Mouse (Mus musculus) brown adipose tissue, adult 24 weeks (tissue): ENCODE results near the gene Ccdc113. TPM values are rescaled to one million over a fixed set of nuclear protein-coding genes. Genes with fewer than 3 reads are reported as not detected.

Experiments
- H3K27ac ChIP-seq: fragments of 200-500 bp; replicated peaks from 2 replicates; pipeline ENCODE4 v1.5.1; 2012; ENCODE audit warnings: low read depth, mild to moderate bottlenecking, low read length
- H3K4me1 ChIP-seq: fragments of 200-500 bp; 2 replicates; pipeline ENCODE4 v1.6.1; 2012; ENCODE audit warnings: low read length, mixed read lengths; ENCODE audit not compliant: control insufficient read depth, insufficient read depth, insufficient read length
- H3K4me3 ChIP-seq: fragments of 200-500 bp; 2 replicates; pipeline ENCODE4 v1.5.1; 2012; ENCODE audit warnings: low read depth, mild to moderate bottlenecking, low read length, moderate library complexity; ENCODE audit not compliant: insufficient read depth
- polyA plus RNA-seq: library from polyadenylated mRNA; stranded (reverse); fragments of >200 nt; gene quantifications from 2 replicates; pipeline ENCODE4 v1.2.4, GENCODE M21; 2012; ENCODE audit not compliant: missing spikeins, insufficient read depth, insufficient read length

Gene Ccdc113
- polyA plus RNA-seq, 1 experiment, result not detected

DNA sequence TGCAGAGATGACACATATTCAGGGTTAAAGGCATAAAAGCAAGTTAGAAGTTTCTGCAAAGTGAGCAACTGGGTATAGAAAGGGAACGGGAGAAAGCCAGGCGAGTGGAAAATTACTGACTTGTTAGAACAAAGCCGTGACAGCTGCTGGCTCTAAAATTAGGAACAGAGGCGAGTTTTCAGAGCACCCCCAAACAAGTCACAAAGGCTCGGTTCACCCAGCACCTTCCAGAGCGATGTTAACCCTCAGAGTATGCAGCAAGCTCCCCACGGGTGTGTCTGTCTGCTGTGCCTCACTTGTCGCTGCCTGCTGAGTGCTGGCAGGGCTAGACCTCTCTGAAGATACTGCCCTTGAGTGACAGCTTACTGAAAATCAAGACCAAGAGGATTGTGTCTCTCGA is 73.3 kb downstream of the Ccdc113 start:
- no peak overlapping the region for H3K27ac ChIP-seq

More for the DNA sequence above, 73.3 kb downstream of the Ccdc113 start:
- Histone ChIP-seq H3K4me3 (no peak overlapping the region), H3K4me1 (no peaks in the 10 kb centered on the region)

Other genes starting within 250 kb of the Ccdc113 start
- gene Cngb1, start 227.5 kb upstream of the Ccdc113 start, polyA plus RNA-seq, result 1.7 TPM in 1 of 2 replicates, not detected in the other
- not detected in 2 replicates for gene Tepp, start 223.5 kb upstream of the Ccdc113 start, polyA plus RNA-seq
- 1.3 and 2.1 TPM in 2 replicates for gene Zfp319, start 202.1 kb upstream of the Ccdc113 start, polyA plus RNA-seq
- 8.4 and 8.6 TPM in 2 replicates for gene Usb1, start 201.8 kb upstream of the Ccdc113 start, polyA plus RNA-seq
- gene Mmp15, start 181.8 kb upstream of the Ccdc113 start, polyA plus RNA-seq, result 6.1 and 6.5 TPM in 2 replicates
- 17.2 and 22.0 TPM in 2 replicates for gene Cfap20, start 99.2 kb upstream of the Ccdc113 start, polyA plus RNA-seq
- 23.4 and 32.7 TPM in 2 replicates for gene Csnk2a2, start 44.0 kb upstream of the Ccdc113 start, polyA plus RNA-seq
- gene Prss54, start 42.3 kb downstream of the Ccdc113 start, polyA plus RNA-seq, result not detected in 2 replicates
- gene Gins3, start 99.4 kb downstream of the Ccdc113 start, polyA plus RNA-seq, result 1.3 and 2.0 TPM in 2 replicates
- 0.46 and 1.5 TPM in 2 replicates for gene Ndrg4, start 142.9 kb downstream of the Ccdc113 start, polyA plus RNA-seq
- 7.8 and 11.6 TPM in 2 replicates for gene Setd6, start 181.8 kb downstream of the Ccdc113 start, polyA plus RNA-seq